Comparison of ENCODE assay signal across 19 mouse cellular contexts in genomic region chr9:80681709-80682108, GRCm38 (mm10).
"Had no signal": no experiment of that assay in that cellular context is flagged by ENCODE, and none has a peak within 500 bp of the region (broad histone marks: within the 10 kb centered on the region; RNA-seq: fewer than 3 reads in every experiment).

No protein-coding gene starts in this region.

- DNase-seq: kidney, adult 11 months; layer of hippocampus, adult 9-11 months; liver; lung, adult 18-20 months; lung, postnatal 10 days; lung, postnatal 4 days; midbrain, embryonic 14.5 days; thymus, adult 2 months; thymus, postnatal 14 days; thymus, postnatal 4 days had no signal

- H3K9me3 ChIP-seq: limb, embryonic 10.5 days; limb, embryonic 13.5 days; liver, embryonic 12.5 days; liver, embryonic 15.5 days; lung, embryonic 15.5 days had no signal

- H3K9ac ChIP-seq: limb, embryonic 13.5 days; liver, embryonic 12.5 days; liver, embryonic 15.5 days; lung, embryonic 15.5 days had no signal

- H3K27ac ChIP-seq: kidney, postnatal 0 days; layer of hippocampus, adult 2 months; limb, embryonic 10.5 days; limb, embryonic 13.5 days; liver, embryonic 12.5 days; liver, embryonic 15.5 days; lung, embryonic 15.5 days; stomach, postnatal 0 days had no signal

- H3K4me2 ChIP-seq: limb, embryonic 13.5 days; liver, embryonic 12.5 days; liver, embryonic 15.5 days; lung, embryonic 15.5 days; midbrain, embryonic 11.5 days had no signal

- H3K4me1 ChIP-seq: limb, embryonic 10.5 days; limb, embryonic 13.5 days; liver, embryonic 12.5 days; liver, embryonic 15.5 days; lung, embryonic 15.5 days had no signal

- ATAC-seq: liver, embryonic 12.5 days had no signal

- H3K27me3 ChIP-seq: limb, embryonic 13.5 days; liver, embryonic 12.5 days; liver, embryonic 15.5 days; lung, embryonic 15.5 days had no signal

- H3K4me3 ChIP-seq: layer of hippocampus, adult 2 months; limb, embryonic 10.5 days; limb, embryonic 13.5 days; liver, embryonic 12.5 days; liver, embryonic 15.5 days; lung, embryonic 15.5 days had no signal

- H3K36me3 ChIP-seq: limb, embryonic 10.5 days; limb, embryonic 13.5 days; liver, embryonic 12.5 days; liver, embryonic 15.5 days; lung, embryonic 15.5 days had no signal
